Mouse (Mus musculus): ENCODE measurements around the gene Zdhhc1.

- no peak for TF ChIP-seq POLR2A (IDR thresholded peaks at IDR 0.05; ENCODE audit: insufficient read depth, low read depth, low read length)
- TF ChIP-seq EP300 (IDR thresholded peaks at IDR 0.05; ENCODE audit: insufficient read depth, low read depth, low read length) = no peak
These were observed 26.2 kb upstream of the Zdhhc1 start for GRCm38 (mm10) chr8:105522890-105523289.
